In genomic region chr11:99122703-99123102, GRCm38 (mm10) we compare ENCODE assay signal across 25 mouse cellular contexts. TPM values are rescaled to one million over a fixed set of nuclear protein-coding genes. Genes with fewer than 3 reads are reported as not detected.
DNase-seq lines count a peak whose midpoint lies in the region; ATAC-seq and TF ChIP-seq lines count a peak whose summit lies in the region.
"Had no signal": no experiment of that assay in that cellular context is flagged by ENCODE, and none has a peak within 500 bp of the region (broad histone marks: within the 10 kb centered on the region; RNA-seq: fewer than 3 reads in every experiment).

No protein-coding gene starts in this region.

- no peak overlapping the region for H3K4me2 ChIP-seq in lung, embryonic 14.5 days
- no peak overlapping the region for H3K4me2 ChIP-seq in forebrain, embryonic 14.5 days (ENCODE audit: low read length)
- no peak overlapping the region for H3K4me2 ChIP-seq in midbrain, embryonic 13.5 days (replicated peaks)
- no peak overlapping the region for H3K4me2 ChIP-seq in neural tube, embryonic 15.5 days
- H3K4me2 ChIP-seq: heart, embryonic 15.5 days; liver, embryonic 13.5 days; lung, embryonic 15.5 days; stomach, embryonic 15.5 days had no signal

- H3K4me1 ChIP-seq in lung, embryonic 14.5 days (ENCODE audit: insufficient read depth): peaks cover 23% of the 10 kb centered on the region
- H3K4me1 ChIP-seq in forebrain, embryonic 14.5 days (ENCODE audit: control insufficient read depth, insufficient read depth, low read length): peaks cover 3% of the 10 kb centered on the region; the same call in 1 of the 2 replicates
- peaks cover 26% of the 10 kb centered on the region for H3K4me1 ChIP-seq in midbrain, embryonic 13.5 days (replicated peaks)
- peaks cover 14% of the 10 kb centered on the region for H3K4me1 ChIP-seq in neural tube, embryonic 15.5 days

- no peaks in the 10 kb centered on the region for H3K36me3 ChIP-seq in lung, embryonic 14.5 days (ENCODE audit: insufficient read depth)
- no peaks in the 10 kb centered on the region for H3K36me3 ChIP-seq in forebrain, embryonic 14.5 days (ENCODE audit: control insufficient read depth, insufficient read depth, low read length)
- no peaks in the 10 kb centered on the region for H3K36me3 ChIP-seq in midbrain, embryonic 13.5 days
- no peaks in the 10 kb centered on the region for H3K36me3 ChIP-seq in neural tube, embryonic 15.5 days
- H3K36me3 ChIP-seq: heart, embryonic 15.5 days; liver, embryonic 13.5 days; lung, embryonic 15.5 days; stomach, embryonic 15.5 days had no signal

- H3K4me3 ChIP-seq in lung, embryonic 14.5 days (ENCODE audit: low read depth, low read length): no peak overlapping the region
- H3K4me3 ChIP-seq in forebrain, embryonic 14.5 days (ENCODE audit: low read depth, low read length): no peak overlapping the region
- H3K4me3 ChIP-seq in midbrain, embryonic 13.5 days (replicated peaks): no peak overlapping the region
- H3K4me3 ChIP-seq in neural tube, embryonic 15.5 days (replicated peaks): no peak overlapping the region
- H3K4me3 ChIP-seq: heart, adult 2 months; heart, embryonic 15.5 days; liver, embryonic 13.5 days; lung, embryonic 15.5 days; stomach, embryonic 15.5 days had no signal

- no peak for DNase-seq in lung, embryonic 14.5 days
- DNase-seq in lung, postnatal 4 days: no peak
- peak; percentile 67 for DNase-seq in brain, embryonic 14.5 days (ENCODE audit: low read depth)
- DNase-seq in forebrain, embryonic 14.5 days (ENCODE audit: low spot score): peak; percentile 48
- DNase-seq in kidney, postnatal 14 days: no peak
- DNase-seq: adrenal gland, postnatal 14 days; cerebellum, adult 11 months; cerebellum, postnatal 25 days; gastrocnemius, postnatal 14 days; heart, adult 2 months; heart, postnatal 4 days; kidney, postnatal 4 days; liver, embryonic 13.5 days; right cerebral cortex, adult 18-20 months had no signal

- TF ChIP-seq CTCF in lung, embryonic 14.5 days (IDR thresholded peaks at IDR 0.05; ENCODE audit: low read depth): no peak
- no peak for TF ChIP-seq CTCF in brain, embryonic 14.5 days (IDR thresholded peaks at IDR 0.05; ENCODE audit: borderline replicate concordance, extremely low read depth, insufficient read depth, insufficient read length)

- no peak for TF ChIP-seq POLR2A in brain, embryonic 14.5 days (IDR thresholded peaks at IDR 0.05; ENCODE audit: borderline replicate concordance, extremely low read depth, insufficient read depth, insufficient read length, poor library complexity, severe bottlenecking)

- H3K9me3 ChIP-seq in lung, embryonic 14.5 days (ENCODE audit: low read depth, low read length): no peaks in the 10 kb centered on the region
- no peaks in the 10 kb centered on the region for H3K9me3 ChIP-seq in forebrain, embryonic 14.5 days (replicated peaks; ENCODE audit: control insufficient read depth, low read length)
- H3K9me3 ChIP-seq in midbrain, embryonic 13.5 days: 0 out of 2 replicates have a peak, but pooled peaks cover 2% of the 10 kb centered on the region
- H3K9me3 ChIP-seq in neural tube, embryonic 15.5 days (replicated peaks): no peaks in the 10 kb centered on the region
- H3K9me3 ChIP-seq: heart, embryonic 15.5 days; liver, embryonic 13.5 days; lung, embryonic 15.5 days; stomach, embryonic 15.5 days had no signal

- 69% methylated on average over 3 of the region's 3 CpGs for WGBS in lung, embryonic 14.5 days
- 53% methylated on average over 3 of the region's 3 CpGs for WGBS in forebrain, embryonic 14.5 days
- WGBS in midbrain, embryonic 13.5 days: 76% methylated on average over 3 of the region's 3 CpGs
- WGBS in neural tube, embryonic 15.5 days: 36% methylated on average over 3 of the region's 3 CpGs

- H3K27ac ChIP-seq in lung, embryonic 14.5 days (ENCODE audit: low read depth): peak overlapping the region; percentile 15; the same call in 1 of the 2 replicates
- H3K27ac ChIP-seq in forebrain, embryonic 14.5 days (ENCODE audit: low read depth, low read length): peak overlapping the region; percentile 23; the same call in 1 of the 2 replicates
- no peak overlapping the region for H3K27ac ChIP-seq in midbrain, embryonic 13.5 days
- H3K27ac ChIP-seq in neural tube, embryonic 15.5 days (replicated peaks): no peak overlapping the region
- H3K27ac ChIP-seq: heart, adult 2 months; heart, embryonic 15.5 days; liver, embryonic 13.5 days; lung, embryonic 15.5 days; macrophage; stomach, embryonic 15.5 days had no signal

- ATAC-seq in lung, embryonic 14.5 days (ENCODE audit: insufficient read depth): no peak
- peak; percentile 46 for ATAC-seq in forebrain, embryonic 14.5 days
- no peak for ATAC-seq in midbrain, embryonic 13.5 days
- ATAC-seq in neural tube, embryonic 15.5 days (ENCODE audit: low FRiP score): no peak
- ATAC-seq: hindbrain, embryonic 16.5 days; intestine, embryonic 16.5 days had no signal

- no peaks in the 10 kb centered on the region for H3K27me3 ChIP-seq in lung, embryonic 14.5 days (ENCODE audit: insufficient read depth, low read length)
- no peaks in the 10 kb centered on the region for H3K27me3 ChIP-seq in forebrain, embryonic 14.5 days (replicated peaks; ENCODE audit: control insufficient read depth, insufficient read depth, low read length)
- H3K27me3 ChIP-seq in midbrain, embryonic 13.5 days: no peaks in the 10 kb centered on the region
- no peaks in the 10 kb centered on the region for H3K27me3 ChIP-seq in neural tube, embryonic 15.5 days (replicated peaks)
- H3K27me3 ChIP-seq: heart, embryonic 15.5 days; liver, embryonic 13.5 days; lung, embryonic 15.5 days; stomach, embryonic 15.5 days had no signal

- H3K9ac ChIP-seq in lung, embryonic 14.5 days: no peak overlapping the region
- H3K9ac ChIP-seq in forebrain, embryonic 14.5 days (ENCODE audit: low read length): no peak overlapping the region
- no peak overlapping the region for H3K9ac ChIP-seq in midbrain, embryonic 13.5 days (replicated peaks)
- no peak overlapping the region for H3K9ac ChIP-seq in neural tube, embryonic 15.5 days (replicated peaks)
- H3K9ac ChIP-seq: heart, embryonic 15.5 days; liver, embryonic 13.5 days; lung, embryonic 15.5 days; stomach, embryonic 15.5 days had no signal

RNA-seq across cellular contexts. Expression of gene Ccr7, which starts 32.2 kb away (rescaled TPM):
- 0.30 and 0.45 TPM in 2 replicates for polyA plus RNA-seq in lung, embryonic 14.5 days (2014; fragmentation: Nextera tagmentation; extraction: Ambion mirVana)
- 0.07 TPM in 1 of 2 replicates, not detected in the other for polyA plus RNA-seq in brain, embryonic 14.5 days (2012; rRNA removed)
- polyA plus RNA-seq in forebrain, embryonic 14.5 days (2014; fragmentation: Nextera tagmentation; extraction: Ambion mirVana): not detected in 2 replicates
- not detected in 2 replicates for polyA plus RNA-seq in midbrain, embryonic 13.5 days (2015; fragmentation: Nextera tagmentation; extraction: Ambion mirVana)
- polyA plus RNA-seq in neural tube, embryonic 15.5 days (2015; fragmentation: Nextera tagmentation; extraction: Ambion mirVana): 0.52 TPM in 1 of 2 replicates, not detected in the other
- polyA plus RNA-seq: hindbrain, embryonic 16.5 days; kidney, embryonic 14.5 days; midbrain, postnatal 0 days; neural tube, embryonic 14.5 days had no signal

RNA-seq across cellular contexts. Expression of gene Tns4, which starts 33.6 kb away (rescaled TPM):
- polyA plus RNA-seq in lung, embryonic 14.5 days (2014; fragmentation: Nextera tagmentation; extraction: Ambion mirVana): 0.39 and 0.47 TPM in 2 replicates
- 0.08 and 0.16 TPM in 2 replicates for polyA plus RNA-seq in brain, embryonic 14.5 days (2012; rRNA removed)
- 0.08 TPM in 1 of 2 replicates, not detected in the other for polyA plus RNA-seq in forebrain, embryonic 14.5 days (2014; fragmentation: Nextera tagmentation; extraction: Ambion mirVana)
- polyA plus RNA-seq in midbrain, embryonic 13.5 days (2015; fragmentation: Nextera tagmentation; extraction: Ambion mirVana): 0.10 and 0.16 TPM in 2 replicates
- 0.09 and 0.22 TPM in 2 replicates for polyA plus RNA-seq in neural tube, embryonic 15.5 days (2015; fragmentation: Nextera tagmentation; extraction: Ambion mirVana)
- polyA plus RNA-seq: neural tube, embryonic 14.5 days had no signal

Comparison
In these comparisons a context has a peak if more than half of its experiments do, and no peak if none do; other contexts are left out.
1. DNase-seq: peak in brain, embryonic 14.5 days (single experiment) and forebrain, embryonic 14.5 days (single experiment); none in lung, embryonic 14.5 days (single experiment), lung, postnatal 4 days (0 of 2) and kidney, postnatal 14 days (single experiment).
2. H3K27ac ChIP-seq: peak in lung, embryonic 14.5 days (single experiment) and forebrain, embryonic 14.5 days (single experiment); none in midbrain, embryonic 13.5 days (single experiment) and neural tube, embryonic 15.5 days (single experiment).